Mouse (Mus musculus) lung, embryonic 14.5 days (tissue): ENCODE data around the gene Socs4. TPM values are rescaled to one million over a fixed set of nuclear protein-coding genes. Genes with fewer than 3 reads are reported as not detected.
A peak's percentile ranks its signal among the peaks of the same experiment; 100 is the strongest.

Source experiments
- ATAC-seq: fragments of 200-750 bp; cut with Nextera tagmentation; 2 replicates; pipeline ENCODE4 v1.8.0; 2017; ENCODE audit warnings: mild to moderate bottlenecking, moderate TSS enrichment, moderate library complexity; ENCODE audit not compliant: insufficient read depth
- DNase-seq: peaks from one replicate; pipeline ENCODE4 v3.0.0-alpha.2; 2015
- H3K27ac ChIP-seq: fragments of 300-500 bp; sonication (generic); 2 replicates; pipeline ENCODE4 v1.5.1; 2014; ENCODE audit warnings: low read depth, mild to moderate bottlenecking, moderate library complexity
- H3K27me3 ChIP-seq: fragments of 300-500 bp; sonication (generic); 2 replicates; pipeline ENCODE4 v1.6.1; 2014; ENCODE audit warnings: low read length, control low read depth; ENCODE audit not compliant: insufficient read depth
- H3K36me3 ChIP-seq: fragments of 300-500 bp; sonication (generic); 2 replicates; pipeline ENCODE4 v1.6.1; 2014; ENCODE audit warnings: control low read depth; ENCODE audit not compliant: insufficient read depth
- H3K4me1 ChIP-seq: fragments of 300-500 bp; sonication (generic); 2 replicates; pipeline ENCODE4 v1.6.1; 2014; ENCODE audit warnings: antibody characterized with exemption, control low read depth; ENCODE audit not compliant: insufficient read depth
- H3K4me2 ChIP-seq: fragments of 300-500 bp; sonication (generic); 2 replicates; pipeline ENCODE4 v1.6.1; 2014; ENCODE audit warnings: mild to moderate bottlenecking
- H3K4me3 ChIP-seq: fragments of 300-500 bp; sonication (generic); 2 replicates; pipeline ENCODE4 v1.5.1; 2014; ENCODE audit warnings: low read depth, low read length
- H3K9ac ChIP-seq: fragments of 300-500 bp; sonication (generic); 2 replicates; pipeline ENCODE4 v1.6.1; 2014
- H3K9me3 ChIP-seq: fragments of 300-500 bp; sonication (generic); 2 replicates; pipeline ENCODE4 v1.6.1; 2016; ENCODE audit warnings: low read depth, low read length, control low read depth
- CTCF ChIP-seq: IDR thresholded peaks from 2 replicates; pipeline ENCODE4 v1.5.1; 2016; ENCODE audit warnings: antibody characterized with exemption, low read depth
- WGBS: fragments of 180-500 bp; shearing (Covaris S2); extraction: QIAGEN DNeasy Blood & Tissue Kit; methylation state at CpG from one replicate; pipeline ENCODE4 v1.1.7; 2014; 5-methylcytosine and 5-hydroxymethylcytosine counted together
- polyA plus RNA-seq: library from polyadenylated mRNA; unstranded; fragments of >200 nt; fragmentation: Nextera tagmentation; extraction: Ambion mirVana; gene quantifications from 2 replicates; pipeline ENCODE4 v1.2.1, GENCODE M21; 2014

The Socs4 gene
- polyA plus RNA-seq, 1 experiment from 2014 or later, result 4.3 TPM

DNA sequence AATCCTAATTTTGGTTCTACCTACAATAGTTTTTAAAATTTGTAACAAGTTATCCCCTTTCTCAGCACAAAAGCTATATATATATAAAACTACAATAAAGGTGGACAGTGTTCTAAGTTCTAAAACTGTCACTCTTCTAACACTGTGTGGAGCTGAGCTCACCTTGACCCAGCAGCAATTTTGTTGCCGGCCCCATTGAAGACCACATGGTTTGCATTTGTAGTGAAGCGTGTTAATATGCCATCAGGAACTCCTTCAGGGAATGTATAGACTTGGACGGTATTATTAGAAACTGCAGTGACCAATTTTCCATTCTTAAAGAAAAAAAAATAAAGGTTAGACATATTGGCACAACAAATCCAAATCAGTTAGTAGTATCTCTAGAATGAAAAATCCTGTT lies 3.0 kb upstream of the Socs4 start:
- Histone ChIP-seq H3K4me1 (0 out of 2 replicates have a peak, but pooled peaks cover 2% of the 10 kb centered on the region), H3K9ac (no peak overlapping the region), H3K9me3 (no peaks in the 10 kb centered on the region), H3K36me3 (peaks cover 49% of the 10 kb centered on the region), H3K4me3 (no peak overlapping the region), H3K4me2 (no peak overlapping the region), H3K27me3 (no peaks in the 10 kb centered on the region), H3K27ac (no peak overlapping the region)
- WGBS, result 86% methylated on average over 3 of the region's 3 CpGs
- no peak for TF ChIP-seq CTCF
- DNase-seq (no peak), ATAC-seq (no peak)

DNA sequence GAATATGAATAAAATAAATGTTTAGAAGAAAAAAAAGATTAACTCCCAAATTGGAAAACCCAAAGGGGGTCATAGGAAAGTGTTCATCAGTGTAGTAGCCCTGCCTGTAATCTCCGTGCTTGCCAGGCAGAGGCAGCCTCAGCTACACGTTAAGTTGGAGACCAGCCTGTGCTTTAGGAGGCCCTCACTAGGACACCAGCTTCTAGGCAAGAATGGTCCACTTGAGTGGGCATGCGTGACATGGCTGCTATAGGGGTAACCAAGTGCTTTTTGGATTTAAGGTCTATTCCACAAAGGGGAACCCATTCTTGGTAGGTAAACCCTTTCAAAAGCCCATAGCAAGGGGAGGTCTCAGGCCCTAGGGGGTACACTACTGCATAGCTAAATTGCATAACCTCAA lies 1.3 kb upstream of the Socs4 start:
- H3K9me3 ChIP-seq, result no peaks in the 10 kb centered on the region
- H3K4me2 ChIP-seq, result peak overlapping the region; percentile 81
- H3K4me1 ChIP-seq, result 0 out of 2 replicates have a peak, but pooled peaks cover 2% of the 10 kb centered on the region
- H3K27ac ChIP-seq, result no peak overlapping the region
- peaks cover 37% of the 10 kb centered on the region for H3K36me3 ChIP-seq
- peak; percentile 41 for DNase-seq
- 19% methylated on average over 3 of the region's 3 CpGs for WGBS
- peak overlapping the region; percentile 70 for H3K4me3 ChIP-seq
- no peak for ATAC-seq
- TF ChIP-seq CTCF, result peak; percentile 29; the same call in 1 of the 2 replicates
- H3K27me3 ChIP-seq, result no peaks in the 10 kb centered on the region
- H3K9ac ChIP-seq, result peak overlapping the region; percentile 84

DNA sequence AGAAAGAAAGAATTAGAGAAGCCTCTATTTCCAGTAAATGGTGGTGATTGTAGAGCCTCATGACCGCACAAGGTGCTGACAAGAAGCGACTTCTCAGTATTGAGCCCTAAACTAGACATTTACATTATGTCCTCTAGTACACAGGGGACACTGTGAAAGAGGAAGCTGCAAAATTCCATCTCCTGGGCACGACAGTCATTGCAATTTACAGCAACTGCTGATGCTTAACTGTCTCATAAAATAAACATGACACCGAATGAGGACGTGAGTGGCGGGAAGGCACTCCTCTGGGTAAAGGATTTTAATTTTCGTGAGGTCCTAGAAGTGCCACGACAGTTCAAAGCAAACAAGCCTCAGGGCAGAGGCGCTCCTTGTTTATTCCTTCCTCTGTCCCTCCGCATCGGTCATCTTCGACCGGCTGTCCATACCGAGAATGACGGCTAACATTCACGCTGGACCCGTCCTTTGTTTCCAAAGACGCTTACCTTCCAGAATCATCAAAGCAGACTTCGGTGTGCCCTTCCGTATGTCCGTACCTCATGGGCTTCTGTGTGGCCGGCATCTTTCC lies 611 bp upstream of the Socs4 start:
- Histone ChIP-seq H3K27me3 (no peaks in the 10 kb centered on the region), H3K36me3 (peaks cover 32% of the 10 kb centered on the region), H3K4me1 (0 out of 2 replicates have a peak, but pooled peaks cover 2% of the 10 kb centered on the region), H3K9me3 (no peaks in the 10 kb centered on the region), H3K9ac (peak overlapping the region; percentile 84), H3K27ac (peak overlapping the region; percentile 96), H3K4me2 (peak overlapping the region; percentile 81), H3K4me3 (peak overlapping the region; percentile 70)
- no peak for TF ChIP-seq CTCF
- DNase-seq, result peak; percentile 50
- WGBS, result under 1% methylated on average over 22 of the region's 22 CpGs
- ATAC-seq, result peak; percentile 24; the same call in 1 of the 2 replicates

DNA sequence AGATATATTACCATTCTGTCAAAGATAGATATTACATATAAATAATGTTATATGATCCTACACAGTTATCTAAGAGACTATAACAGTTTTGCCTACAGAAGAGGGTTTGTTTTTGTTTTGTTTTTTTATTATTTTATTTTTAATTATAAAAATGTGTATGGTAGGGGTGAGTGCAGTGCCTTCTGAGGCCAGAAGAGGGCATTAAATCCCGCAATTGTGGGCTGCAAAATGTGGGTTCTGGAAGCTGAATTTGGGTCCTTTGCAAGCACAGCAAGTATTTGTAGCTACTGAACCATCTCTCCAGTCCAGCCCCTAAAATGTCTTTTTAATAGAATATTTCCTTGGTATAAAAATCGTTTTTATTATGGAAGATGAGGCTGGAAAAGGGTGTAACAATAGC lies 2.3 kb downstream of the Socs4 start:
- Histone ChIP-seq H3K27ac (no peak overlapping the region), H3K36me3 (peaks cover 10% of the 10 kb centered on the region; the same call in 1 of the 2 replicates), H3K9ac (no peak overlapping the region), H3K4me3 (no peak overlapping the region), H3K27me3 (no peaks in the 10 kb centered on the region), H3K4me1 (0 out of 2 replicates have a peak, but pooled peaks cover 2% of the 10 kb centered on the region), H3K4me2 (no peak overlapping the region), H3K9me3 (no peaks in the 10 kb centered on the region)
- no peak for ATAC-seq
- TF ChIP-seq CTCF, result no peak
- DNase-seq, result no peak
- 81% methylated on average over 2 of the region's 2 CpGs for WGBS

DNA sequence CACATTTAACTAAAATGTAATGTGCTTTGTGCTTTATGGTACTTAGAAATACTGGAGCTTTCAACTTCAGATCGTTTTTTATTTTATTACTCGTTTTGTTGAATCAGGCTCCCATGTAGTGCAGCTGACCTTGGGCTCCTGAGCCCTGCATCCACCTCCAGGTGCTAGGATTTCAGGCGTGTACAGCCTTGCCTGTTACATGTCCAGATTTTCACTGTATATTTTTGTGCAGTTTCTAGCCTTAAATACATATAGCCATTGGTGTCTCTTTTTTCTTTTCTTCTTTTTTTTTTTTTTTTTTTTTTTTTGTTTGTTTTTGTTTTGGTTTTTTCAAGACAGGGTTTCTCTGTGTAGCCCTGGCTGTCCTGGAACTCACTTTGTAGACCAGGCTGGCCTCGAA lies 4.8 kb downstream of the Socs4 start:
- no peak for ATAC-seq
- Histone ChIP-seq H3K9me3 (no peaks in the 10 kb centered on the region), H3K4me3 (no peak overlapping the region), H3K36me3 (0 out of 2 replicates have a peak, but pooled peaks cover 6% of the 10 kb centered on the region), H3K4me2 (no peak overlapping the region), H3K27me3 (no peaks in the 10 kb centered on the region), H3K9ac (no peak overlapping the region), H3K4me1 (no peaks in the 10 kb centered on the region), H3K27ac (no peak overlapping the region)
- TF ChIP-seq CTCF, result no peak
- WGBS, result 86% methylated on average over 4 of the region's 4 CpGs
- no peak for DNase-seq

DNA sequence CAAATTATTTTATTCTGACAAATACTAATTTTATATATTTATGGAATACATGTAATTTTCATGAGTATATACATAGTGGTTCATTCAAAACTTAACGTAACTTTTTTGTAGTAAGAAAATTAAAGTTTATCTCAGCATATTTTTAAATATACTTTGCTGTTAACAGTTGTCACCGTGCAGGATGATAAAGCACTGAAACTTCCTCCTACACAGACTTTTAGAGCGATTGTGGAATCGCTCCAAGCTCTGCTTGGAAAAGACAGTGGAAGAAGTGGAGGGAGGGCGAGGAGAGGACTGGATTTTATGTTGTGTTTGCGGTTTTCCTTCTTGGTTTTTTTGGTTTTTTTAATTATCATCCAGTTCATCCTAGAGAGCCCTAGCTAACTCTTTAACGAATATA lies 6.8 kb downstream of the Socs4 start:
- Histone ChIP-seq H3K36me3 (0 out of 2 replicates have a peak, but pooled peaks cover 6% of the 10 kb centered on the region), H3K27me3 (no peaks in the 10 kb centered on the region), H3K9me3 (no peaks in the 10 kb centered on the region), H3K4me3 (no peak overlapping the region), H3K4me1 (no peaks in the 10 kb centered on the region), H3K9ac (no peak overlapping the region), H3K4me2 (no peak overlapping the region), H3K27ac (no peak overlapping the region)
- ATAC-seq, result no peak
- DNase-seq, result peak; percentile 57
- WGBS, result 45% methylated on average over 7 of the region's 7 CpGs
- TF ChIP-seq CTCF, result no peak

DNA sequence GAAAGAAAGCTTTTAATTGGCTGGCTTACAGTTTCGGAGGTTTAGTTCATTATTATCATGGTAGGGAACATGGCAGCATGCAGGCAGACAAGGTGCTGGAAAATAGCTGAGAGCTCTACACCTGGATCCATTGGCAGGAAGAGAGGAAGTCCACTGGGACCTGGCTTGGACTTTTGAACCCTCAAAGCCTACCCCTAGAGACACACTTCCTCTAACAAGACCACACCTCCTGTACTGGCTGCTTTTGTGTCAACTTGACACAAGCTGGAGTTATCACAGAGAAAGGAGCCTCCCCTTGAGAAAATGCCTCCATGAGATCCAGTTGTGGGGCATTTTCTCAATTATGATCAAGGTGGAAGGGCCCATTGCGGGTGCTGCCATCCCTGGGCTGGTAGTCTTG lies 8.5 kb downstream of the Socs4 start:
- H3K36me3 ChIP-seq, result peaks cover 12% of the 10 kb centered on the region
- H3K27me3 ChIP-seq, result no peaks in the 10 kb centered on the region
- no peak for TF ChIP-seq CTCF
- WGBS, result 98% methylated on average over 2 of the region's 2 CpGs
- no peak overlapping the region for H3K4me2 ChIP-seq
- H3K9me3 ChIP-seq, result no peaks in the 10 kb centered on the region
- ATAC-seq (no peak), DNase-seq (no peak)
- H3K4me3 ChIP-seq, result no peak overlapping the region
- H3K9ac ChIP-seq, result no peak overlapping the region
- no peak overlapping the region for H3K27ac ChIP-seq
- no peaks in the 10 kb centered on the region for H3K4me1 ChIP-seq

DNA sequence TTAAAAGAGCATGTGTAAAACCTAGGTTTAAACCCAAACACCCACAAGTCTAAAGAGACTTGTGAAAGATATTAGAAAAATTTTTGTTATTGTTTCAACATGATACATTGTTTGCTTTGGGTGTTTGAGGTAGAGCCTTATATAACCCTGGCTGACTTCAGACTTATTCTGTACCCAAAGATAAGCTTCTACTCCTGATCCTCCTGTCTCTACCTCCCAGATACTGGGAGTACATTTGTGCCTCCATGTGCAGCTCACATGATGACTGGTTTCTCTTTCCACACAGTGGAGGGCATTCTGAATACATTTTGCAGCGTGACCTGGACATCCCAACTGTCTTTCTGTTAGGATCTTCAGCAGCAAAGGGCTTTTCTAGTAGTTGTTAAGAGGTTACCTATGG lies 9.5 kb downstream of the Socs4 start:
- H3K9ac ChIP-seq, result no peak overlapping the region
- TF ChIP-seq CTCF, result no peak
- no peaks in the 10 kb centered on the region for H3K27me3 ChIP-seq
- H3K4me2 ChIP-seq, result no peak overlapping the region
- WGBS, result 78% methylated on average over 1 of the region's 1 CpGs
- no peaks in the 10 kb centered on the region for H3K9me3 ChIP-seq
- no peak overlapping the region for H3K4me3 ChIP-seq
- DNase-seq (no peak), ATAC-seq (no peak)
- peaks cover 15% of the 10 kb centered on the region for H3K36me3 ChIP-seq
- H3K27ac ChIP-seq, result no peak overlapping the region
- no peaks in the 10 kb centered on the region for H3K4me1 ChIP-seq
